Mouse (Mus musculus) stomach, postnatal 0 days (tissue): ENCODE results near the gene Eml4.

Experiments used
- CTCF ChIP-seq: IDR thresholded peaks from 2 replicates; pipeline ENCODE4 v1.5.1; 2016; ENCODE audit warnings: antibody characterized with exemption, low read depth, mild to moderate bottlenecking, moderate library complexity
- EP300 ChIP-seq: optimal IDR thresholded peaks from 2 replicates; pipeline ENCODE3; 2016; ENCODE audit warnings: antibody characterized with exemption

DNA sequence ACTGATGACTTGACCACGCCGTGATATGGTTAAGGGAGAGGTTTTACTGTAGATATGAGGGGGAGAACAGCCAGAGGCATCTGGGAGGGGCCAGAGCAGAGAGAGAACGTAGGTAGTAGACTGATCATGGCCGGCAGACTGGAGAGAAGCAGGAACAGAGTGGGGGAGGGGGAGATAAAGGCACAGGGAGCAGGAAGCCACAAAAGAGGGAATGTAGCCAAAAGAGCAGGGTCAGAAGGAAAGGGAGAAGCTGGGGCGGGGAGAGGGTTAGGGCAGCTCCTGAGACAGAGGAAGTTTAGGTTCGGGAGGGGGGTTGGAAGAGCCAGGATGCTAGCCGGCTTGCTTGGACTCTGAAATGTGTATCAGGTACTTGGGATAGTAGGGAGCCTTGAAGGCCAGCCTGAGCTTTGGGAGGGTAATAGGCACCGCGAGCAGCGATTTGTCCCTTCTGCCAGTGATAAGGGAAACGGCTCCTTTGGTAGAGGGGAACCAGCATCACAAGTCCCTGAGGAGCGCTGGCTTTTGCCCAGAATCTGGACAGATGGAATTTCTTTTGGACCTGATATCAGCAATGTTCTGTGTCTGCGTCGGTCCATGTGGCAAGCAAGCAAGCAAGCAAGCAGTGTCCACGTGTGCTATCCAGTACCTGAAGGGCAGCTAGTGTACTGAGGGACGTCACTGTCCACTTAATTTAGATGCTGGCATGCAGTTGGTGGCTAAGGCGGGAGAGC is 177.1 kb downstream of the Eml4 start:
- TF ChIP-seq CTCF (no peak), EP300 (no peak)
